Mouse (Mus musculus) kidney, adult 2 months (tissue): ENCODE results near the gene Atg7.

Experiments
- CTCF ChIP-seq: fragments of 200-500 bp; conservative IDR thresholded peaks from 2 replicates; pipeline ENCODE4 v1.5.1; 2011; ENCODE audit warnings: low read depth, mild to moderate bottlenecking, control low read depth, low read length, moderate library complexity, mixed read lengths; ENCODE audit not compliant: insufficient read depth, insufficient read length
- POLR2A ChIP-seq: fragments of 200-500 bp; IDR thresholded peaks from one replicate; pipeline ENCODE4 v1.6.1; 2011; ENCODE audit warnings: low read depth, low read length, control low read depth

DNA sequence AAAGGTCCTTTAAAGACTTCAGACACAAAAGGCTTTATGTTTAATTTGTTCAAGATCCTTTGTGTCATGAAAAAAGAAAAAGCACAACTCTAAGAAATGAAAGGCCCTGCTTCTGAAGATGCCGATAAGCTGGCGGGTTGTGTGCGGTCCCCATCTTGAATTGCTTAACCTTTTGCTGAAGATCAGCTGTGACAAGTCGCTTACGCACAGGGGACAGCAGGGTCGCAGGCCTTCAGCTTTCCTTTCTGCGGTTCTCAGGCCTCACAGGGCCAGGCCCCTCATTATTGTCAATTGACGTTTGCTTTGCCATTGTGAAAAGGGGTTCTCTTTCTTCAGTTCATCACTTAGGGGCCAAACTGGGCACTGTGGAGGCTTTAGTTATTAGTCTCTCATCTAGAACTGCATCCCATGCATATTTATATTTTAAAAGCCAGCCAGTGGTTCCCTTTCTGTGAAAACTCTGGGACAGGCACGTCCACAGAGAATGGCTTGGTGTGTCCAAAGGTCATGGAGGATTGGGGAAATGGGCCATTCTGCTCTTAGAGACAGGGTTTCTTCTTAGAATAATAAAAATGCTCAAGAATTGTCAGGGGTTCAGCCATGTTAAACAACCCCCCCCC, 39.3 kb downstream of the Atg7 start:
- TF ChIP-seq CTCF (no peak), POLR2A (no peak)
